Mouse (Mus musculus) limb, embryonic 14.5 days (tissue): ENCODE measurements at regions not wholly inside any gene's neighbourhood (a gene's known extent, or its start where the extent isn't known, plus 50 kb on each side); places are given as distances from the start of the nearest gene placed in this dataset.

Source experiments
- ATAC-seq: fragments of 200-750 bp; cut with Nextera tagmentation; 2 replicates; pipeline ENCODE4 v1.8.0; 2017; ENCODE audit warnings: low read depth, moderate number of reproducible peaks, moderate TSS enrichment; ENCODE audit not compliant: low FRiP score
- DNase-seq: peaks from one replicate; pipeline ENCODE4 v3.0.0-alpha.2; 2015; ENCODE audit warnings: low spot score
- H3K27ac ChIP-seq: fragments of 300-500 bp; sonication (generic); replicated peaks from 2 replicates; pipeline ENCODE4 v1.5.1; 2014; ENCODE audit warnings: low read depth, mild to moderate bottlenecking, low read length, moderate library complexity, mixed read lengths
- H3K27me3 ChIP-seq: fragments of 300-500 bp; sonication (generic); 2 replicates; pipeline ENCODE4 v1.6.1; 2014; ENCODE audit warnings: low read length, mixed read lengths; ENCODE audit not compliant: control insufficient read depth, insufficient read depth
- H3K36me3 ChIP-seq: fragments of 300-500 bp; sonication (generic); 2 replicates; pipeline ENCODE4 v1.6.1; 2014; ENCODE audit warnings: mild to moderate bottlenecking, low read length, moderate library complexity, mixed read lengths; ENCODE audit not compliant: control insufficient read depth, insufficient read depth
- H3K4me1 ChIP-seq: fragments of 300-500 bp; sonication (generic); 2 replicates; pipeline ENCODE4 v1.6.1; 2014; ENCODE audit warnings: antibody characterized with exemption, low read length, mixed read lengths; ENCODE audit not compliant: control insufficient read depth, insufficient read depth
- H3K4me2 ChIP-seq: fragments of 300-500 bp; sonication (generic); replicated peaks from 2 replicates; pipeline ENCODE4 v1.6.1; 2014; ENCODE audit warnings: low read depth, mild to moderate bottlenecking, low read length, moderate library complexity; ENCODE audit not compliant: severe bottlenecking
- H3K4me3 ChIP-seq: fragments of 300-500 bp; sonication (generic); replicated peaks from 2 replicates; pipeline ENCODE4 v1.5.1; 2014; ENCODE audit warnings: low read length
- H3K9ac ChIP-seq: fragments of 300-500 bp; sonication (generic); 2 replicates; pipeline ENCODE4 v1.6.1; 2014; ENCODE audit warnings: mild to moderate bottlenecking, low read depth, low read length, moderate library complexity; ENCODE audit not compliant: severe bottlenecking
- H3K9me3 ChIP-seq: fragments of 300-500 bp; sonication (generic); 2 replicates; pipeline ENCODE4 v1.6.1; 2016; ENCODE audit warnings: low read length; ENCODE audit not compliant: control insufficient read depth
- POLR2A ChIP-seq: fragments of 200-500 bp; IDR thresholded peaks from 2 replicates; pipeline ENCODE4 v1.8.0; 2012; ENCODE audit warnings: inconsistent platforms, mild to moderate bottlenecking, moderate library complexity, borderline replicate concordance; ENCODE audit not compliant: insufficient read depth, insufficient read length; ENCODE audit errors: extremely low read depth
- WGBS: fragments of 180-500 bp; shearing (Covaris S2); extraction: QIAGEN DNeasy Blood & Tissue Kit; methylation state at CpG from one replicate; pipeline ENCODE4 v1.1.7; 2014; 5-methylcytosine and 5-hydroxymethylcytosine counted together

- no peaks in the 10 kb centered on the region for H3K9me3 ChIP-seq
- H3K27me3 ChIP-seq: no peaks in the 10 kb centered on the region
- TF ChIP-seq POLR2A: no peak
- H3K4me1 ChIP-seq: peaks cover 9% of the 10 kb centered on the region
- WGBS: 10% methylated on average over 23 of the region's 23 CpGs
- H3K36me3 ChIP-seq: no peaks in the 10 kb centered on the region
- H3K4me2 ChIP-seq: peak overlapping the region; percentile 42
- DNase-seq: peak; percentile 42
- no peak overlapping the region for H3K27ac ChIP-seq
- ATAC-seq: peak; percentile 30; the same call in 1 of the 2 replicates
- H3K4me3 ChIP-seq: no peak overlapping the region; the same call in 1 of the 2 replicates
- no peak overlapping the region for H3K9ac ChIP-seq
Measured at GRCm38 (mm10) chr12:107027842-107028549, 460.4 kb upstream of the 3110018I06Rik start.

DNA sequence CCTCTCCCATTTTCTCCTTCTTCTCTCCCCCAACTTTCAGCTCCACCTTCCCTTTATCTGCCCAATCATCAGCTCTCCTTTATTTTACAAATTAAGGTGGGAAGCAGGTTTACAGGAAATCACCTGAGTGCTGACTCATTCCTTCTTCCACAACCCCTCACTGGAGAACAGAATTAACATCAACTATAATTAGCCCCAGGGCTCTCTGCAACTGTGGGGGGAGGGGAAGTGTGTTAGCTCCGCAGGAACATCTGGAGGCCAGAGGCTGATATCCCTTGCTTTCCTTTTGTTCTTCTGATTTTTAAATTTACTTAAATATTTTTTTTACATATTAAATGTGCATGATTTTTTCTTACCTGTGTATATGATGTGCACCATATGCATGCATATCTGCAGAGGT, 459.4 kb upstream of the 3110018I06Rik start:
- Histone ChIP-seq H3K9ac (no peak overlapping the region), H3K27ac (no peak overlapping the region), H3K9me3 (no peaks in the 10 kb centered on the region), H3K4me1 (peaks cover 9% of the 10 kb centered on the region), H3K36me3 (no peaks in the 10 kb centered on the region), H3K4me2 (no peak overlapping the region), H3K4me3 (no peak overlapping the region), H3K27me3 (no peaks in the 10 kb centered on the region)
- 11% methylated on average over 1 of the region's 1 CpGs for WGBS
- DNase-seq: no peak
- no peak for ATAC-seq
- TF ChIP-seq POLR2A: no peak

GRCm38 (mm10) chr12:107036357-107036756, 452.1 kb upstream of the 3110018I06Rik start:
- H3K27ac ChIP-seq: no peak overlapping the region
- DNase-seq (no peak), ATAC-seq (no peak)
- no peak for TF ChIP-seq POLR2A
- no peak overlapping the region for H3K4me3 ChIP-seq
- H3K27me3 ChIP-seq: no peaks in the 10 kb centered on the region
- no peaks in the 10 kb centered on the region for H3K36me3 ChIP-seq
- no peaks in the 10 kb centered on the region for H3K9me3 ChIP-seq
- H3K9ac ChIP-seq: no peak overlapping the region
- no peaks in the 10 kb centered on the region for H3K4me1 ChIP-seq
- 65% methylated on average over 6 of the region's 6 CpGs for WGBS
- H3K4me2 ChIP-seq: no peak overlapping the region

GRCm38 (mm10) chr12:107041927-107042652, 446.3 kb upstream of the 3110018I06Rik start:
- no peak overlapping the region for H3K4me2 ChIP-seq
- DNase-seq (no peak), ATAC-seq (no peak)
- H3K27ac ChIP-seq: no peak overlapping the region
- H3K36me3 ChIP-seq: no peaks in the 10 kb centered on the region
- H3K9ac ChIP-seq: no peak overlapping the region
- TF ChIP-seq POLR2A: no peak
- WGBS: 22% methylated on average over 13 of the region's 13 CpGs
- no peaks in the 10 kb centered on the region for H3K27me3 ChIP-seq
- no peaks in the 10 kb centered on the region for H3K9me3 ChIP-seq
- H3K4me1 ChIP-seq: peaks cover 4% of the 10 kb centered on the region; the same call in 1 of the 2 replicates
- H3K4me3 ChIP-seq: no peak overlapping the region

DNA sequence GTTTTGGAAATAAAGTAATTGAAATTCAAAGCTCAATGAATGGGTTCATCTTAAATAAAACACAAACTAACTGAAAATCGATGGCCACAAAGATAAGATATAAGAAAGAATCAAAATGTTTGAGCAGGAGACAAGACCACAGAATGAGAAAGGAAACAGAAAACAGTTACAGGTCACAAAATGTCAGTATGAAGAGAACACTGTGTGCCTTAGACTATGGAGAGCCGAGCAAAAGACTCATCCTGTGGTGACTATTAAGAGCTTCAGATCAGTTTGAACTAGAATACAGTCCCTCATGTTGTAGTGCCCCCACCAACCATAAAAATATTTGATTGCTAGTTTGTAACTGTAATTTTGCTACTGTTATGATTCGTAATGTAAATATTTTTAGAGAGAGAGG, 441.9 kb upstream of the 3110018I06Rik start:
- no peaks in the 10 kb centered on the region for H3K27me3 ChIP-seq
- no peak overlapping the region for H3K27ac ChIP-seq
- no peaks in the 10 kb centered on the region for H3K36me3 ChIP-seq
- no peak for TF ChIP-seq POLR2A
- no peak overlapping the region for H3K9ac ChIP-seq
- ATAC-seq (no peak), DNase-seq (no peak)
- no peak overlapping the region for H3K4me2 ChIP-seq
- no peak overlapping the region for H3K4me3 ChIP-seq
- peaks cover 4% of the 10 kb centered on the region; the same call in 1 of the 2 replicates for H3K4me1 ChIP-seq
- WGBS: 91% methylated on average over 3 of the region's 3 CpGs
- no peaks in the 10 kb centered on the region for H3K9me3 ChIP-seq
